Mouse (Mus musculus): Measurements from ENCODE around the gene Tollip.

DNA sequence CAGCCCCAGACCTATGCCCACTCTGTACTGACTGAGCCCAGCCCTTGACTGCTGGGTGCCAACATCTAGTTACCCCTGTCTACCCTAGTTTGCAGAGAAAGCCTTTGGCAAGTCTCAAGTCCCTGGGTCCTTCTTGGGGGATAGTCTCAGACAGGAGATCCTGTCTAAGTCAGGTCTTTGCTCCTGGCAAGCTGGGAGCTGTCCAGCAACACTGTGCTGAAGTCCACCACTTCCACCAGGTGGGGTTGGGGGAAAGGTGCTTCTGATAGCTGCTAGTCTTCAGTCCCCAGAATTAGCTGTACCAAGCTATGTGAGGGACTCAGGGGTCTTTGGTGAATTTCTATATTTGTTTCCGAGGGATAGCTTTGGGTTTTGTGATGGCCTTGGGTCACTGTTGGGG, 40.8 kb upstream of the Tollip start:
- TF ChIP-seq CTCF (IDR thresholded peaks at IDR 0.05; ENCODE audit: control insufficient read depth, insufficient read depth, insufficient replicate concordance, low read depth, low read length) (no peak), POLR2A (IDR thresholded peaks at IDR 0.05; ENCODE audit: control insufficient read depth, low read depth, low read length) (no peak)
